Mouse (Mus musculus): ENCODE measurements around the gene Sgcd. TPM values are rescaled to one million over a fixed set of nuclear protein-coding genes. Genes with fewer than 3 reads are reported as not detected.

The Sgcd gene
- total and polyA plus RNA-seq, 2 experiments from 2014 or later, result 2.5 to 25.4 TPM

DNA sequence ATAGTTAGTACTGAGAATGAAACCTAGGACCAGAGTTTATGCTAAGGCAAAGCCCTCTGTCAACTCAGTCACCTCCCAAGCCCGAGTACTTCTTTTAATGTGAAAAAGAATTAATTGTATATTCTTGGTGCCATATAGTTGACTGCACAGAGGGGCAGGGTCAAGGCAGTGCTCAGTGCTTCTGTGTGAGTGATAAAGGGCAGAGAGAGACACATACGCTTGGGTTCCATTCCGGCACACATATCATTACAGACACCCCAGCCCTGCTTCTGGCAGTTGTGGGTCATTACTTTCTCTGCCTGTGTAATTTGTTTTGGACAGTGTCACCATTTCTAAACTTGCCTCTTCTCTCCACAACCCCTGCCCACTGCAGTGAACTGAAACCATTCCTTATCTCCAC, 1099.7 kb downstream of the Sgcd start:
- Histone ChIP-seq H3K27me3 (ENCODE audit: insufficient read depth, low read length) (no peaks in the 10 kb centered on the region), H3K36me3 (ENCODE audit: insufficient read depth) (no peaks in the 10 kb centered on the region), H3K4me2 (ENCODE audit: low read depth) (no peak overlapping the region), H3K27ac (ENCODE audit: low read depth, low read length) (no peak overlapping the region), H3K9me3 (ENCODE audit: low read length) (no peaks in the 10 kb centered on the region), H3K4me1 (ENCODE audit: insufficient read depth) (no peaks in the 10 kb centered on the region), H3K9ac (no peak overlapping the region), H3K4me3 (ENCODE audit: low read depth, low read length) (no peak overlapping the region)
- DNase-seq (no peak), ATAC-seq (no peak)
- no peak for TF ChIP-seq CTCF (IDR thresholded peaks at IDR 0.05; ENCODE audit: low read depth)
- WGBS, result 82% methylated on average over 3 of the region's 3 CpGs

DNA sequence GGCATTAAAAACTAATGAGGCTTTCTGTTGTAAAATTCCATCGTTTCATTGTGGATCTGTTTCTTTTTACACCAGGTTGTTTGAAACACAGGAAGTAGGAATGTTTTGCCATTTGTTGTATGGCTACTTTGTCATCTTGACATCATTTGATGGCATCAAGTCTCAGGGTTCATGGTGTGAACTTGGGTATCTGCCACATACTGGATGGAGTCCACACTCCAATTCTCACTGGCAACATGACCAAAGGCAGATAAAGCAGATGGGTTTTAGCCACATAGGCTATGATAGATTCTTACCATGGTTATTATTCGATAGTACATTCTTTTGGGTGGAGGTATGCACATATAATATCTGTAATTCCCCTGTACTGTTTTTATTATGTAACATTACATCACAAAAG, 1106.3 kb downstream of the Sgcd start:
- H3K4me1 ChIP-seq (ENCODE audit: insufficient read depth), result no peaks in the 10 kb centered on the region
- no peaks in the 10 kb centered on the region for H3K27me3 ChIP-seq (ENCODE audit: insufficient read depth, low read length)

DNA sequence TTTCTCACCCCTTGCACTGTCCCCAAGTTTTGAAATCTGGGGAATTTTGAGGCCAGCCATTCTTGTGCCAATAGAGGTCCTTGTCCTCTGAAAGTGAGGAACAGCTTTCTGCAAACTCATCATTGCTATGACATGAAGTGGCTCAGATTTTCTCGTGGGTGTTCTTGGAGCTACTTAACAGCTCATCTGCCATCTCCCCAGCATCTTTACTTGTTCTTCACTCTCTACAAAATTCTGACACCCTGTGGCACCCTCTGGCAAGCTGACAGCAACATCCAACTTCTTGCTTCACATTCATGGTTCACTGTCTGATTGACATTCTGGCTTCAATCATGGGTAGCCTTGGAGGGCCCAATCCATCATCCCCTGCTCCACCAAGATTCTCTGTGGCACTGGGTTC, 1113.0 kb downstream of the Sgcd start:
- DNase-seq (no peak), ATAC-seq (no peak)
- 65% methylated on average over 1 of the region's 1 CpGs for WGBS
- Histone ChIP-seq H3K4me2 (ENCODE audit: low read depth) (no peak overlapping the region), H3K9me3 (ENCODE audit: low read length) (no peaks in the 10 kb centered on the region), H3K9ac (no peak overlapping the region), H3K27ac (ENCODE audit: low read depth, low read length) (no peak overlapping the region), H3K4me3 (ENCODE audit: low read depth, low read length) (no peak overlapping the region), H3K27me3 (ENCODE audit: insufficient read depth, low read length) (no peaks in the 10 kb centered on the region), H3K4me1 (ENCODE audit: insufficient read depth) (no peaks in the 10 kb centered on the region), H3K36me3 (ENCODE audit: insufficient read depth) (no peaks in the 10 kb centered on the region)
- no peak for TF ChIP-seq CTCF (IDR thresholded peaks at IDR 0.05; ENCODE audit: low read depth)

More for the DNA sequence above, 1106.3 kb downstream of the Sgcd start:
- ATAC-seq (no peak), DNase-seq (no peak)
- WGBS, result 77% methylated on average over 2 of the region's 2 CpGs
- Histone ChIP-seq H3K4me2 (ENCODE audit: low read depth) (no peak overlapping the region), H3K9ac (no peak overlapping the region), H3K27ac (ENCODE audit: low read depth, low read length) (no peak overlapping the region), H3K9me3 (ENCODE audit: low read length) (no peaks in the 10 kb centered on the region), H3K4me3 (ENCODE audit: low read depth, low read length) (no peak overlapping the region), H3K36me3 (ENCODE audit: insufficient read depth) (no peaks in the 10 kb centered on the region)
- TF ChIP-seq CTCF (IDR thresholded peaks at IDR 0.05; ENCODE audit: low read depth), result no peak

DNA sequence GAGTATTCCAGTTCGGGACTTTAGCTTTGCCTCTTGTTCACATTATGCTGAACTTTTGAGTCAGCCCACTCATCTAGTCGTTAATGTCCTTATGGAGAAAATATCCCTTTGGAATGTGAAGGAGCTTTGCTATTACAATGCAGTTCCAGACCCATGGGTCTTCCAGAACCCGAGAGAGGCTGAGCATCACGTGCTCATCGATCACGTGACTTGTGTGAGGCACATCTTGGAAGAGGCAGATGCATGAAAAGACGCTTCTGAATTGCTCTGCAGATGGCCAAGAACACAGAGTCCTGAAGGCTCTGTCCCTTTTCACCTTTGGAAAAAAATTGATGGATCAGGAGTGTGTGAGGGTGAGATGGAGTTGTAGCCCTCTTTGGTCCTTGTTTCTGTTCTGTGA, 1120.2 kb downstream of the Sgcd start:
- no peaks in the 10 kb centered on the region for H3K36me3 ChIP-seq (ENCODE audit: insufficient read depth)
- H3K9ac ChIP-seq, result no peak overlapping the region
- no peak overlapping the region for H3K4me3 ChIP-seq (ENCODE audit: low read depth, low read length)
- no peaks in the 10 kb centered on the region for H3K4me1 ChIP-seq (ENCODE audit: insufficient read depth)
- H3K9me3 ChIP-seq (ENCODE audit: low read length), result no peaks in the 10 kb centered on the region
- no peak overlapping the region for H3K27ac ChIP-seq (ENCODE audit: low read depth, low read length)
- H3K4me2 ChIP-seq (ENCODE audit: low read depth), result no peak overlapping the region
- ATAC-seq (no peak), DNase-seq (no peak)
- 75% methylated on average over 7 of the region's 7 CpGs for WGBS
- TF ChIP-seq CTCF (IDR thresholded peaks at IDR 0.05; ENCODE audit: low read depth), result no peak
- H3K27me3 ChIP-seq (ENCODE audit: insufficient read depth, low read length), result no peaks in the 10 kb centered on the region

DNA sequence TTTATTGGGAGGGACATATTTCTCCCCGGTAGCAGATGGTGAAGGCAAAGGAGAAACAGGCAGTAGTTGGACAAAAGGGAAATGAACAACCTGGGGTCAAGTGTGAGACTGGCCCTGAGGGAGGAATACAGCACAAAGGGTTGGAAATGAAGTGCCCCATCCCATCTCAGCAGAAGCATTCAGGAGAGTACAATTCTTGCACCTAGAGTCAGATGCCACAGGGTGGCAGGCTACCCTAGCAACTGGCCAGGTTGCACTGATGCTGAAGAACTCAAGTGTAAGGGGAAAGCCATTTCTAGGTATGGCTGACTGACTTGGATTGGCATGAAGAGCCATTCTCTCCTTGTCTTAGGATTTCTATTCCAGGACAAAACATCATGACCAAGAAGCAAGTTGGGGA, 1124.0 kb downstream of the Sgcd start:
- Histone ChIP-seq H3K27me3 (ENCODE audit: insufficient read depth, low read length) (no peaks in the 10 kb centered on the region), H3K27ac (ENCODE audit: low read depth, low read length) (no peak overlapping the region), H3K9ac (no peak overlapping the region), H3K4me3 (ENCODE audit: low read depth, low read length) (no peak overlapping the region), H3K9me3 (ENCODE audit: low read length) (no peaks in the 10 kb centered on the region), H3K4me1 (ENCODE audit: insufficient read depth) (no peaks in the 10 kb centered on the region), H3K4me2 (ENCODE audit: low read depth) (no peak overlapping the region), H3K36me3 (ENCODE audit: insufficient read depth) (no peaks in the 10 kb centered on the region)
- 82% methylated on average over 1 of the region's 1 CpGs for WGBS
- peak; percentile 70 for DNase-seq
- ATAC-seq, result peak; percentile 68; the same call in 1 of the 2 replicates
- peak; percentile 79 for TF ChIP-seq CTCF (IDR thresholded peaks at IDR 0.05; ENCODE audit: low read depth)

DNA sequence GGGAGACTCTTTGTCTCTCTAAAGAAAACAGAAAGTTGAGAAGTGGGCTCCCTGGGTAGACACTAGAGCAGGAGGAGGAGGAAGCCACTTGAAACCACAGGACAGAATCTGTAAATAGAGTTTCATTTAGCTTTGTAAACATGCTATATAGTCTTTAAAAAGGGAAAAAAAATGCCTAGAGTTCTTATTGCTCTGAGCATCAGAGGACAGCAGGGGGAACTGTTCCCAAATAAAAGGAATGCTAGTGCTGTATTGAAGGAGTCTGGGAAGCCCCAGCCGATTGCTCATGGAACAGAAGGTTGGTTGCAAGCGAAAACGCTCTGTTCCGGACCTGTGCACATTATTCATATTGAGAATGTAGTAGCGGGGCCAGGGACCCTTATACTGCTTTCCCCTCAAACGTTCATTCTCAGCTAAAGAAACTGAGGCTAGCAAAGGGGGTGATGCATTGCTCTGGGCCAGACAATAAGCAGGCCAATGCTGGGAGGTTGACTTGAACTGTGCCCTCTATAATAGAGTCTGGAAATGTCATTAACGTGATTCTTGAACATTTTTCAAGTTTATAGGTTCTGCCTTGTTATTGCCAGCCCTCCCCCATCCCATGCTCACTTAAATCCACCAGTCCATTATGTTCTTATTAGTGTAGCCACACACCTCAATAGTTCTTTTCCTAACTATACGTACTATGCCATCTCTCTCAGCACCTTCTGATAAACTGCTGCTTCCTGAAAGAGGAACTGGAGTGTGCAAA, 1140.4 kb downstream of the Sgcd start:
- peak; percentile 71 for DNase-seq
- Histone ChIP-seq H3K4me1 (ENCODE audit: insufficient read depth) (no peaks in the 10 kb centered on the region), H3K4me3 (ENCODE audit: low read depth, low read length) (no peak overlapping the region), H3K9me3 (ENCODE audit: low read length) (no peaks in the 10 kb centered on the region), H3K4me2 (ENCODE audit: low read depth) (no peak overlapping the region), H3K27ac (ENCODE audit: low read depth, low read length) (no peak overlapping the region), H3K36me3 (ENCODE audit: insufficient read depth) (no peaks in the 10 kb centered on the region), H3K27me3 (ENCODE audit: insufficient read depth, low read length) (no peaks in the 10 kb centered on the region), H3K9ac (no peak overlapping the region)
- 24% methylated on average over 8 of the region's 8 CpGs for WGBS
- peak; percentile 95 for ATAC-seq
- TF ChIP-seq CTCF (IDR thresholded peaks at IDR 0.05; ENCODE audit: low read depth), result peak; percentile 69

DNA sequence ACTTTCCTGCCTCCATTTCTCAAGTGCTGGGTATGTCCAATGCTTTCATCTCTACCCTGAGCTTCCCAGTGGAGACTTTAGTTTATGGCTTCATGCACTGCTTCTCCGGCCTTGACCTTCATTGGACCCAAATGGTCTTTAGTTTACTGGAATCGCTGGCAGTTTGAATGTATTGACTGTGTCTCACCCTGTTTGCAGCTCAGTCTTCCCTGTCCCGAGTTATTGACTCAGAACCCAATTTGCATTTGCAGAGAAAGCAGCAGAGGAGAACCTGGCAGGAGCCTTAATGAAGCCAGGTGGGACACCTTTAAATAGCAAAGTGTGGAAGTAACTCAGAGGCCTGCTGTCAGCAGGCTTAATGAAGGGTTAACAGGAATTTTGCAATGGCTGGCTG, 1140.9 kb downstream of the Sgcd start:
- Histone ChIP-seq H3K4me1 (ENCODE audit: insufficient read depth) (no peaks in the 10 kb centered on the region), H3K4me2 (ENCODE audit: low read depth) (no peak overlapping the region), H3K9me3 (ENCODE audit: low read length) (no peaks in the 10 kb centered on the region), H3K27ac (ENCODE audit: low read depth, low read length) (no peak overlapping the region), H3K9ac (no peak overlapping the region), H3K36me3 (ENCODE audit: insufficient read depth) (no peaks in the 10 kb centered on the region), H3K27me3 (ENCODE audit: insufficient read depth, low read length) (no peaks in the 10 kb centered on the region), H3K4me3 (ENCODE audit: low read depth, low read length) (no peak overlapping the region)
- WGBS, result 44% methylated on average over 3 of the region's 3 CpGs
- DNase-seq (no peak), ATAC-seq (no peak)
- TF ChIP-seq CTCF (IDR thresholded peaks at IDR 0.05; ENCODE audit: low read depth), result no peak
